Mouse (Mus musculus) cortical plate, adult 2 months (tissue): Measurements from ENCODE around the gene Gm43517. TPM values are rescaled to one million over a fixed set of nuclear protein-coding genes. Genes with fewer than 3 reads are reported as not detected.

ENCODE experiments used
- H3K27ac ChIP-seq: fragments of 200-500 bp; 2 replicates; pipeline ENCODE4 v1.5.1; 2012; ENCODE audit warnings: low read length, control low read depth, inconsistent platforms; ENCODE audit not compliant: insufficient read depth
- H3K4me1 ChIP-seq: fragments of 200-500 bp; 2 replicates; pipeline ENCODE4 v1.6.1; 2011; ENCODE audit warnings: low read length; ENCODE audit not compliant: control insufficient read depth, insufficient read depth
- H3K4me3 ChIP-seq: fragments of 200-500 bp; 2 replicates; pipeline ENCODE4 v1.5.1; 2011; ENCODE audit warnings: mild to moderate bottlenecking, low read length, control low read depth; ENCODE audit not compliant: insufficient read depth
- CTCF ChIP-seq: fragments of 200-500 bp; IDR thresholded peaks from 2 replicates; pipeline ENCODE4 v1.5.1; 2011; ENCODE audit warnings: mild to moderate bottlenecking, control low read depth, low read length; ENCODE audit not compliant: insufficient read depth; ENCODE audit errors: extremely low read depth
- POLR2A ChIP-seq: fragments of 200-500 bp; IDR thresholded peaks from 2 replicates; pipeline ENCODE4 v1.6.1; 2011; ENCODE audit warnings: mild to moderate bottlenecking, low read length, control low read depth; ENCODE audit not compliant: insufficient read depth; ENCODE audit errors: extremely low read depth
- polyA plus RNA-seq: library from polyadenylated mRNA; depleted of rRNA; stranded (reverse); fragments of >200 nt; gene quantifications from 2 replicates; pipeline ENCODE4 v1.2.3, GENCODE M21; 2012; rRNA removed

The Gm43517 gene
- polyA plus RNA-seq = 2.1 and 2.3 TPM in 2 replicates

- Histone ChIP-seq H3K27ac (peak within 1 kb of the TSS; percentile 99), H3K4me1 (no peaks in the 10 kb centered on the region), H3K4me3 (peak within 1 kb of the TSS; percentile 93)
- peak; percentile 48; the same call in 1 of the 2 replicates for TF ChIP-seq POLR2A
- no peak for TF ChIP-seq CTCF
Measured at GRCm38 (mm10) chr12:49384876-49385630, at the start of gene Gm43517. TSS of gene Gm43517 (plus strand) at chr12:49385174.

- no peak for TF ChIP-seq POLR2A
- no peak for TF ChIP-seq CTCF
- Histone ChIP-seq H3K4me3 (no peak overlapping the region), H3K4me1 (no peaks in the 10 kb centered on the region), H3K27ac (no peak overlapping the region)
Measured at GRCm38 (mm10) chr12:49349697-49350096, 35.3 kb upstream of the Gm43517 start.

GRCm38 (mm10) chr12:49368931-49369330 is 16.0 kb upstream of the Gm43517 start:
- TF ChIP-seq POLR2A (no peak), CTCF (peak; percentile 27; the same call in 1 of the 2 replicates)
- Histone ChIP-seq H3K4me3 (no peak overlapping the region), H3K27ac (no peak overlapping the region), H3K4me1 (peaks cover 2% of the 10 kb centered on the region; the same call in 1 of the 2 replicates)

- Histone ChIP-seq H3K27ac (no peak overlapping the region), H3K4me3 (no peak overlapping the region), H3K4me1 (peaks cover 3% of the 10 kb centered on the region; the same call in 1 of the 2 replicates)
- TF ChIP-seq CTCF (no peak), POLR2A (no peak)
Measured at GRCm38 (mm10) chr12:49372170-49372569, 12.8 kb upstream of the Gm43517 start.

- H3K4me1 ChIP-seq = peaks cover 3% of the 10 kb centered on the region; the same call in 1 of the 2 replicates
- H3K4me3 ChIP-seq = no peak overlapping the region
- TF ChIP-seq CTCF (no peak), POLR2A (no peak)
- peak overlapping the region; percentile 57; the same call in 1 of the 2 replicates for H3K27ac ChIP-seq
Measured at GRCm38 (mm10) chr12:49373176-49373575, 11.8 kb upstream of the Gm43517 start.

- Histone ChIP-seq H3K27ac (peak overlapping the region; percentile 57), H3K4me3 (peak overlapping the region; percentile 22), H3K4me1 (peaks cover 3% of the 10 kb centered on the region; the same call in 1 of the 2 replicates)
- no peak for TF ChIP-seq CTCF
- no peak for TF ChIP-seq POLR2A
Measured at GRCm38 (mm10) chr12:49373821-49374605, 11.0 kb upstream of the Gm43517 start.

GRCm38 (mm10) chr12:49374606-49374995 is 10.4 kb upstream of the Gm43517 start:
- TF ChIP-seq POLR2A (no peak), CTCF (peak; percentile 42; the same call in 1 of the 2 replicates)
- Histone ChIP-seq H3K4me3 (peak overlapping the region; percentile 22), H3K27ac (peak overlapping the region; percentile 11; the same call in 1 of the 2 replicates), H3K4me1 (peaks cover 3% of the 10 kb centered on the region; the same call in 1 of the 2 replicates)

GRCm38 (mm10) chr12:49375427-49376317 is 9.3 kb upstream of the Gm43517 start:
- Histone ChIP-seq H3K4me1 (peaks cover 3% of the 10 kb centered on the region; the same call in 1 of the 2 replicates), H3K4me3 (peak overlapping the region; percentile 40), H3K27ac (peak overlapping the region; percentile 99)
- no peak for TF ChIP-seq CTCF
- no peak for TF ChIP-seq POLR2A

- peaks cover 3% of the 10 kb centered on the region; the same call in 1 of the 2 replicates for H3K4me1 ChIP-seq
- H3K27ac ChIP-seq = peak overlapping the region; percentile 99
- TF ChIP-seq POLR2A (no peak), CTCF (no peak)
- peak overlapping the region; percentile 40 for H3K4me3 ChIP-seq
Measured at GRCm38 (mm10) chr12:49376318-49376992, 8.5 kb upstream of the Gm43517 start.
